8 mouse cellular contexts compared by ENCODE assay signal in genomic region chr16:52451101-52451785, GRCm38 (mm10). TPM values are rescaled to one million over a fixed set of nuclear protein-coding genes. Genes with fewer than 3 reads are reported as not detected.
A peak's percentile ranks its signal among the peaks of the same experiment; 100 is the strongest.
DNase-seq lines count a peak whose midpoint lies in the region; ATAC-seq and TF ChIP-seq lines count a peak whose summit lies in the region.

No protein-coding gene starts in this region.

- DNase-seq in layer of hippocampus, postnatal 10 days (ENCODE audit: low spot score in 2 of 2), result peak; percentile 46 to 62
- DNase-seq in layer of hippocampus, adult 9-11 months, result no peak
- no peak for DNase-seq in liver, embryonic 13.5 days
- no peak for DNase-seq in spleen, postnatal 14 days (ENCODE audit: low spot score in 2 of 2)

- H3K9ac ChIP-seq in forebrain, embryonic 16.5 days (replicated peaks; ENCODE audit: low read depth, low read length), result peak overlapping the region; percentile 65
- H3K9ac ChIP-seq in intestine, postnatal 0 days (ENCODE audit: low read depth, low read length), result peak overlapping the region; percentile 66; the same call in 1 of the 2 replicates
- peak overlapping the region; percentile 63; the same call in 1 of the 2 replicates for H3K9ac ChIP-seq in liver, embryonic 13.5 days
- H3K9ac ChIP-seq in neural tube, embryonic 12.5 days, result peak overlapping the region; percentile 57; the same call in 1 of the 2 replicates

- H3K36me3 ChIP-seq in forebrain, embryonic 16.5 days (ENCODE audit: control insufficient read depth, insufficient read depth), result no peaks in the 10 kb centered on the region
- no peaks in the 10 kb centered on the region for H3K36me3 ChIP-seq in intestine, postnatal 0 days (ENCODE audit: control insufficient read depth, insufficient read depth)
- no peaks in the 10 kb centered on the region for H3K36me3 ChIP-seq in liver, embryonic 13.5 days
- H3K36me3 ChIP-seq in neural tube, embryonic 12.5 days, result no peaks in the 10 kb centered on the region

- H3K27ac ChIP-seq in brown adipose tissue, adult 24 weeks (replicated peaks; ENCODE audit: low read depth, low read length), result no peak overlapping the region
- H3K27ac ChIP-seq in forebrain, embryonic 16.5 days (ENCODE audit: low read length), result peak overlapping the region; percentile 65
- H3K27ac ChIP-seq in intestine, postnatal 0 days (ENCODE audit: low read depth, low read length), result no peak overlapping the region
- H3K27ac ChIP-seq in liver, embryonic 13.5 days, result no peak overlapping the region
- no peak overlapping the region for H3K27ac ChIP-seq in neural tube, embryonic 12.5 days

- H3K9me3 ChIP-seq in forebrain, embryonic 16.5 days (ENCODE audit: control insufficient read depth, low read length), result no peaks in the 10 kb centered on the region
- H3K9me3 ChIP-seq in intestine, postnatal 0 days (ENCODE audit: control insufficient read depth), result no peaks in the 10 kb centered on the region
- no peaks in the 10 kb centered on the region for H3K9me3 ChIP-seq in liver, embryonic 13.5 days (replicated peaks)
- no peaks in the 10 kb centered on the region for H3K9me3 ChIP-seq in neural tube, embryonic 12.5 days

- H3K4me2 ChIP-seq in forebrain, embryonic 16.5 days (ENCODE audit: low read length), result peak overlapping the region; percentile 60
- H3K4me2 ChIP-seq in intestine, postnatal 0 days (replicated peaks; ENCODE audit: low read depth), result peak overlapping the region; percentile 89
- H3K4me2 ChIP-seq in liver, embryonic 13.5 days, result peak overlapping the region; percentile 68
- H3K4me2 ChIP-seq in neural tube, embryonic 12.5 days (replicated peaks), result peak overlapping the region; percentile 87

- no peaks in the 10 kb centered on the region for H3K27me3 ChIP-seq in forebrain, embryonic 16.5 days (replicated peaks; ENCODE audit: control insufficient read depth, insufficient read depth, low read length)
- H3K27me3 ChIP-seq in intestine, postnatal 0 days (replicated peaks; ENCODE audit: control insufficient read depth, insufficient read depth, low read length), result no peaks in the 10 kb centered on the region
- peaks cover 53% of the 10 kb centered on the region for H3K27me3 ChIP-seq in liver, embryonic 13.5 days
- H3K27me3 ChIP-seq in neural tube, embryonic 12.5 days (replicated peaks), result peaks cover 8% of the 10 kb centered on the region; the same call in 1 of the 2 replicates

- H3K4me1 ChIP-seq in brown adipose tissue, adult 24 weeks (ENCODE audit: control insufficient read depth, insufficient read depth, insufficient read length, low read length), result peaks cover 7% of the 10 kb centered on the region; the same call in 1 of the 2 replicates
- H3K4me1 ChIP-seq in forebrain, embryonic 16.5 days (replicated peaks; ENCODE audit: control insufficient read depth, insufficient read depth, low read length), result peaks cover 27% of the 10 kb centered on the region
- 0 out of 2 replicates have a peak, but pooled peaks cover 3% of the 10 kb centered on the region for H3K4me1 ChIP-seq in intestine, postnatal 0 days (replicated peaks; ENCODE audit: control insufficient read depth, insufficient read depth, low read length)
- H3K4me1 ChIP-seq in liver, embryonic 13.5 days (replicated peaks), result 0 out of 2 replicates have a peak, but pooled peaks cover 4% of the 10 kb centered on the region
- H3K4me1 ChIP-seq in neural tube, embryonic 12.5 days, result peaks cover 22% of the 10 kb centered on the region

- no peak for ATAC-seq in forebrain, embryonic 16.5 days
- no peak for ATAC-seq in intestine, postnatal 0 days
- no peak for ATAC-seq in liver, embryonic 13.5 days (ENCODE audit: low read depth)
- ATAC-seq in neural tube, embryonic 12.5 days (ENCODE audit: low FRiP score, low read depth), result no peak

- no peak for TF ChIP-seq CTCF in intestine, postnatal 0 days (IDR thresholded peaks at IDR 0.05; ENCODE audit: low read depth)

- WGBS in forebrain, embryonic 16.5 days, result 0% methylated on average over 15 of the region's 15 CpGs
- 0% methylated on average over 15 of the region's 15 CpGs for WGBS in intestine, postnatal 0 days
- 4% methylated on average over 15 of the region's 15 CpGs for WGBS in liver, embryonic 13.5 days (ENCODE audit: insufficient replicate concordance)
- WGBS in neural tube, embryonic 12.5 days, result under 1% methylated on average over 15 of the region's 15 CpGs

- peak overlapping the region; percentile 55 for H3K4me3 ChIP-seq in brown adipose tissue, adult 24 weeks (ENCODE audit: insufficient read depth, low read depth, low read length)
- H3K4me3 ChIP-seq in forebrain, embryonic 16.5 days (replicated peaks; ENCODE audit: low read length), result peak overlapping the region; percentile 61
- peak overlapping the region; percentile 66 for H3K4me3 ChIP-seq in intestine, postnatal 0 days (ENCODE audit: low read depth, low read length)
- H3K4me3 ChIP-seq in liver, embryonic 13.5 days (replicated peaks), result peak overlapping the region; percentile 60
- H3K4me3 ChIP-seq in neural tube, embryonic 12.5 days, result peak overlapping the region; percentile 51

RNA-seq across cellular contexts. Expression of gene Alcam, which starts 2.6 kb away (rescaled TPM):
- 100 to 1,000 TPM; 127 to 135 TPM for total RNA-seq in layer of hippocampus, postnatal 10 days (2021)
- polyA plus RNA-seq in brown adipose tissue, adult 24 weeks (2012; ENCODE audit: insufficient read depth, insufficient read length, missing spikeins), result 1.3 and 2.3 TPM in 2 replicates
- polyA plus RNA-seq in forebrain, embryonic 16.5 days (2015; fragmentation: Nextera tagmentation; extraction: Ambion mirVana), result 28.6 and 32.4 TPM in 2 replicates
- 10.3 and 11.0 TPM in 2 replicates for polyA plus RNA-seq in intestine, postnatal 0 days (2015; fragmentation: Nextera tagmentation; extraction: Ambion mirVana)
- polyA plus RNA-seq in liver, embryonic 13.5 days (2015; fragmentation: Nextera tagmentation; extraction: Ambion mirVana), result 6.6 and 7.3 TPM in 2 replicates
- polyA plus RNA-seq in neural tube, embryonic 12.5 days (2016; fragmentation: Nextera tagmentation; extraction: Ambion mirVana), result 13.9 and 16.7 TPM in 2 replicates

Comparison
In these comparisons a context has a peak if more than half of its experiments do, and no peak if none do; other contexts are left out.
1. DNase-seq: peak in layer of hippocampus, postnatal 10 days (2 of 2); none in layer of hippocampus, adult 9-11 months (single experiment), liver, embryonic 13.5 days (single experiment) and spleen, postnatal 14 days (0 of 2).
2. Peak in every context shown above with its lines, with median percentiles within 50 percentile points of each other: H3K4me3 ChIP-seq, H3K4me2 ChIP-seq and H3K9ac ChIP-seq.